Mouse (Mus musculus): ENCODE data around the gene Epha3. TPM values are rescaled to one million over a fixed set of nuclear protein-coding genes. Genes with fewer than 3 reads are reported as not detected.

Gene Epha3
- total RNA-seq, 2 experiments from 2014 or later: 0.37 to 1.3 TPM

- no peak for DNase-seq
Measured at GRCm38 (mm10) chr16:63653393-63653918, 210.5 kb downstream of the Epha3 start.

GRCm38 (mm10) chr16:63650760-63651159 is 213.2 kb downstream of the Epha3 start:
- no peak for DNase-seq

- no peak for DNase-seq
Measured at GRCm38 (mm10) chr16:63646577-63646976, 217.4 kb downstream of the Epha3 start.

- no peak for DNase-seq
Measured at GRCm38 (mm10) chr16:63642641-63643040, 221.3 kb downstream of the Epha3 start.

- no peak for DNase-seq
Measured at GRCm38 (mm10) chr16:63641603-63642002, 222.4 kb downstream of the Epha3 start.

GRCm38 (mm10) chr16:63638701-63639100 is 225.3 kb downstream of the Epha3 start:
- no peak for DNase-seq

GRCm38 (mm10) chr16:63633748-63634166 is 230.2 kb downstream of the Epha3 start:
- no peak for DNase-seq

- no peak for DNase-seq
Measured at GRCm38 (mm10) chr16:63625229-63625628, 238.7 kb downstream of the Epha3 start.

GRCm38 (mm10) chr16:63621845-63622244 is 242.1 kb downstream of the Epha3 start:
- DNase-seq: no peak

- DNase-seq: no peak
Measured at GRCm38 (mm10) chr16:63615396-63615795, 248.6 kb downstream of the Epha3 start.

GRCm38 (mm10) chr16:63613006-63613405 is 251.0 kb downstream of the Epha3 start:
- DNase-seq: no peak

GRCm38 (mm10) chr16:63600229-63600628 is 263.7 kb downstream of the Epha3 start:
- DNase-seq: no peak

- no peak for DNase-seq
Measured at GRCm38 (mm10) chr16:63594656-63595055, 269.3 kb downstream of the Epha3 start.

GRCm38 (mm10) chr16:63569746-63570145 is 294.2 kb downstream of the Epha3 start:
- no peak for DNase-seq

GRCm38 (mm10) chr16:63566106-63566836 is 297.7 kb downstream of the Epha3 start:
- no peak for DNase-seq

GRCm38 (mm10) chr16:63556410-63557146 is 307.4 kb downstream of the Epha3 start:
- DNase-seq: no peak

- DNase-seq: no peak
Measured at GRCm38 (mm10) chr16:63552531-63552930, 311.4 kb downstream of the Epha3 start.

- no peak for DNase-seq
Measured at GRCm38 (mm10) chr16:63539489-63539888, 324.5 kb downstream of the Epha3 start.

- no peak for DNase-seq
Measured at GRCm38 (mm10) chr16:63528821-63529220, 335.2 kb downstream of the Epha3 start.

- no peak for DNase-seq
Measured at GRCm38 (mm10) chr16:63517636-63518035, 346.3 kb downstream of the Epha3 start.

GRCm38 (mm10) chr16:63510069-63510468 is 353.9 kb downstream of the Epha3 start:
- DNase-seq: no peak

GRCm38 (mm10) chr16:63506437-63506836 is 357.5 kb downstream of the Epha3 start:
- DNase-seq: no peak

- DNase-seq: no peak
Measured at GRCm38 (mm10) chr16:63501456-63501855, 362.5 kb downstream of the Epha3 start.
